Mouse (Mus musculus) cerebellum, postnatal 25 days (tissue): ENCODE data around the gene Otoa.

Experiments
- DNase-seq, 2 experiments: peaks; one replicate each; pipeline ENCODE4 v3.0.0; 2021; ENCODE audit warnings: mixed read lengths in 2 of 2

The Otoa gene

GRCm38 (mm10) chr7:121082949-121083513 is 1.6 kb downstream of the Otoa start:
- no peak for DNase-seq

- DNase-seq = no peak
Observed at GRCm38 (mm10) chr7:121084840-121085453, 3.5 kb downstream of the Otoa start.

DNA sequence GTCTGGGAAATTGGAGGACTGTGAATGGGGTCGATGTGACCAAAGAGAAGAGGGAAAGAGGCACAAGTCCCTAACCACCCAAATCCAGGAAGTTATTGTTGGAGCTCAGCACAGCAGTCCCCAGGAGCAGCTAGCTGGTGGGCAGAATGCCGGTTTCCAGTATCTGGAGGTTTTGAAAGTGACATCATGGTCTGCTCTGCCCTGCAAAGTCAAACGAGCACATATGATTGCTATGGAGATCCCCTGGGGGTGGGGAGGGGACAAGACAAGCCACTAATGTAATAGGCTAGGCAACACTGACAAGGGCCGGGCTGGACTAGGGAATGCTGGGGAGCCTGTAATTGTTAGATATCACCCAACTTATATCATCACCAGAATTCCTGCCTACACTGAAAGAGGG is 4.0 kb downstream of the Otoa start:
- DNase-seq = no peak

DNA sequence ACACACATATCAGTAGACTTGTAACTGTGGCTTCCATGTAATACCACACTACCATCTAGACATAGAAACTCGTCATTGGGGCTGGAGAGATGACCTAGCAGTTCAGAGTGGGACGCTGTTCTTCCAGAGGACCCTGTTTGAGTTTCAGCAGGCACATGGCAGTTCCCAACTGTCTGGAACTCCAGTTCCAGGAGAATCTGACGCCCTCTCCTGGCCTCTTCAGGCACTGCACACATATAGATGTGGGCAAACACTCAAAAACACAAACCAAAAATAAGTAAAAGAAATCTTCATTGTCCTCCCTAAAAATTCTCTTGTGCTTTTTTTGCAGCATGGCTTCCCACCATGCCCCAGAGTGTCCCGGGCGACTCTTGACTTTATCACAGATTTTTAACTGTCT is 7.3 kb downstream of the Otoa start:
- DNase-seq = no peak

DNA sequence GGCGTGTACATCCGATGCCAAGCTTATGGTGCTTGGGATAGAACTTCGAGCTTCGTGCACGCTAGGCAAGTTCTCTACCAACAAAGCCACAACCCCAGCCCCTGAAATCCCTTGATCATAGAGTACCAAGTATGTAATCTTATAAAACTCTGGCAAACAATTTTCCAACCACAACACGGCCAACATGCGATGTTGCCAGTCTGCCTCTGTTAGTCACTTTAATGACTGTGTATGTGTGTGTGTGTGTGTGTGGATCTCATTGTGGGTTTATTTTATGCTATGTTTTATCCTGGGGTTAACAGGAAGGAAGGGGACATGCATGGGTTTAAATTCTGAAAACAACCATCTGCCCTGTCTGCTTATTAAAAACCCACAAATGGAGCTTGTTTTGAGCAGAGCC is 9.3 kb downstream of the Otoa start:
- DNase-seq = no peak

DNA sequence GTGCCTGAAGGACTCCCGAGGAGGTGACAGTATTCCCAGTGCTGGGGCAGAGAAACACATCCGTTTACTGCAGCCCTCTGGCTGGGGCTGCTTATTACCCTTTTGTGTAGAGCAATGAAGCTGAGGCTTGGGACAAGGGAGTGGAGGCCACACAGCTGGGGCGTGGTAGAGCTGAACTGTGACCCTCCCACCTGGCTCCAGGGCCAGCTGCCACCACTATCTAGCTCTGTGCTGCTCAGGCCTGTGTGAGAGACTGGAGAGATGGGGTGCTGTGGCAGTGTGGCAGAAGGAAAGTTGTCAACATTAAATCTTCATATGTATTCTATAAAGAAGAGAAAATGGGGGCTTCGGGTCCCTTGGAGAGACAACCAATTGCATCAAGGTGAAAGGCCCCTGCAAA is 11.6 kb downstream of the Otoa start:
- DNase-seq = no peak

GRCm38 (mm10) chr7:121098614-121099389 is 17.4 kb downstream of the Otoa start:
- no peak for DNase-seq

DNA sequence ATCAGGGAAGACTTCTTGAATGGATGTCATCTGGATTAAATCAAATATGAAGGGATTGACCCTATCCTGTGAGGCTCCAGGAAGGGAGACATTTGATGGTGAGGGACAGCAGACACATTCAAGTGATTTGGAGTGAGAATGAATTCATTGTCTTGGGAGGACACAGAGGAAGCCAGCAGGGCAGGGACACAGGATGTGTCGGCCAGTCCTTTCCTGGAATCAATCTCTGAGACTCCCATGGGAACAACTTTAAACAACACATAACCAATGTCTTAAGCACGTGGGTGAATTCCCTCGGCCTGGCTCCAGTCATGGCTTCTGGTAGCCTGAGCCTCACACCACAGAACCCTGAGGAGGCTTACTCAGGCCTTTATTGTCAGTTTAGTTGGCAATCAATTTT is 26.4 kb downstream of the Otoa start:
- DNase-seq = no peak

DNA sequence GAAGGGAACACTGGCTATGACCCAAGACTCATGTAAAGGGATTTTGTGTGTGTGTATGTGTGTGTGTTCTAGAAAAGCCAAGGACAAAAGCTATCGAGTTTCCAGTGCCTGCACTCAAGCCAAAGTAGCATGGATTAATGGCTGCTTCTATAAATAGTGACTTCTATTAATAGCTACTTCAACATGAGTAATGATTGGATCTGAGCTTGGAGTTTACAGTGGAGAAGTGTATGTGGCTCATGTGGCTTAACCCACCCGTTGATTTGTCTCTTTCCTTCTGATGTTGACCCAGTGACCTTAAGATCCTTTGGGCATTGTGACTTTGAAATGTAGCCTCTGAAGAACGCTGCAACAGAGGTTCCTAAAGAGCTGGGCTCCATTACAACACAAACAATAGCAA is 29.9 kb downstream of the Otoa start:
- DNase-seq = no peak

DNA sequence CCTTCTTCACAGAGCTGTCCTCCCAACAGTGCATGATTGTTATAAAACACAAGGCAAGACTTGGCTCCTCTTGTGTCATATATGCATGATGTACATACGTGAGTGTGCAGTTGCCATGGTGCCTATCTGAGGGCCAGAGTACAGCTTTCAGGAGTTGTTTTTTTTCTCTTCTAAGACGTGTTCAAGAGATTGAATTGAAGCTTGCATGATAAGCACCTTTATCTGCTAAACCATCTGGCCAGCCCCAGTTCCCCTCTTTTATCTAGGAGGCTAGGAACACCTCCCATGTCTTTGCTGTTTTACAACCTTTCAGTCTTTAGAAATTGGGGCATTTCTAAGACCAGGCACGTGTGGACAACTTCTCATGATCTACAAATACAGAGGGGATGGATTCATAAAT is 30.3 kb downstream of the Otoa start:
- DNase-seq = no peak

- DNase-seq = peak; percentile 81 to 90
Observed at GRCm38 (mm10) chr7:121120143-121120818, 38.8 kb downstream of the Otoa start.

- DNase-seq = no peak
Observed at GRCm38 (mm10) chr7:121130837-121131236, 49.4 kb downstream of the Otoa start.

DNA sequence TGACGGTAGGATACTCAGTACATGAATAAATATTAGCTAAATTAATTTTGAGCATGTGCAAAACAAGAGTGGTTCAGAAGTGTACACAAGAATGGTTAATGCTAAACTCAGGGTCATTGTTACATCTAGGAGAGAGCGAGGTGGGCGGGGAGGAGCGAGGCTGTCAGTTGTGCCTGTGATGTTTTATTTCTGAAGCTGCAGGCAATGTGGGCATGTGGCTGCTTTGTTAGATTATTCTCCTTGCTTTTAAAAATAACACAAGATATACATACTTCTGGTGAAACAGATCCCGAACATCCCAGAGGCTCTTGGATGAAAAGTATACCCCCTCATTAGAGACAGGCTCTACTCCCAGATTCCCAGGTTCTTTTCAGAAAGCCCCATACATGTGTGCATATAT is 59.8 kb downstream of the Otoa start:
- no peak for DNase-seq

GRCm38 (mm10) chr7:121150662-121151061 is 69.2 kb downstream of the Otoa start:
- DNase-seq = no peak

GRCm38 (mm10) chr7:121152186-121152585 is 70.7 kb downstream of the Otoa start:
- peak; percentile 4 to 41 for DNase-seq

DNA sequence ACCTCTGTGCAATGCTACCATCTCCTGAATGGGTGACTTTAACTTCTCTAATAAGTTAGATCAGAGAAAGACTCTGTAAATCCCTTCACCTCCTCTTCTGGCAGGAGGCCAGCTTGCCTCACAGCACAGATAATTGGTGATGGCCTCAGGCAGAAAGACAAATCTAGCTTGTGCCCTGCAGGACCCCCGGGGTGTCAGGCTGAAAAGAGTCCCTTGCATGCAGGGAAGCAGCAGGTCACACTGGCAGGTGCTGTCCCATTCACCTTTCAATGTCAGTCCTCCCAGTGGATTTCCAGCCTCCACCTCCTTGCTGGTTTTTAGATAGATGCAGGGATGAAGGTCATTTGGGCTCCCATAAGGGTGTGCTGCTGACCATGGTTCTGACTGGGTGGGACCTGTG is 84.2 kb downstream of the Otoa start:
- DNase-seq = peak; percentile 7 to 12

- no peak for DNase-seq
Observed at GRCm38 (mm10) chr7:121171888-121172287, 90.4 kb downstream of the Otoa start.

DNA sequence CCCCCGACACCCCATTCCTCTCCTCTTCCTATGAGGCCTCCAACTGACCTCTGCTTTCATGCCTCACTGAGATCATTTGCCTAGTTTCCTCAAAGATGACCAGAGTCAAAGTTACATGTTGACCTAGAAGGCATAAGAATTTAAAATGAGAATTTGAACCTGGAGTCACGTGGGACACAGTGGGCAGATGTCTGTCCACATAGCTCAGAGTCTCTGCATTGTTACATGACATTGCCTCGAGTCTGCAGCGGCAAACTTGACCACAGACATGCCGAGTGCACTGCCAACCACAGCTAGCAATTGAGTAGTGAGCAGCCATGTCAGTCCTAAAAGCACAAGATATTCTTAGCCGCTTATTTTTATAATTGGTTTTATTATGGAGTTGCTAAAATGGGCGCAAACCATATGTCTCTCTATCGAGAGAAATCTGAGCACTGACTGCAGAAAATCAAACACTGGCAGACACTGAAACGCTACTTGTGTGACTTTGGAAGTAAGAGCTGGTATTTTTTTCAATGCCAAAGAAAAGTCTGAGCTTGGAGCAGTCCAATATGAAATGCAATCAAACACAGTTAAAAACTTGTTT is 105.8 kb downstream of the Otoa start:
- no peak for DNase-seq

GRCm38 (mm10) chr7:121188976-121189375 is 107.5 kb downstream of the Otoa start:
- no peak for DNase-seq

DNA sequence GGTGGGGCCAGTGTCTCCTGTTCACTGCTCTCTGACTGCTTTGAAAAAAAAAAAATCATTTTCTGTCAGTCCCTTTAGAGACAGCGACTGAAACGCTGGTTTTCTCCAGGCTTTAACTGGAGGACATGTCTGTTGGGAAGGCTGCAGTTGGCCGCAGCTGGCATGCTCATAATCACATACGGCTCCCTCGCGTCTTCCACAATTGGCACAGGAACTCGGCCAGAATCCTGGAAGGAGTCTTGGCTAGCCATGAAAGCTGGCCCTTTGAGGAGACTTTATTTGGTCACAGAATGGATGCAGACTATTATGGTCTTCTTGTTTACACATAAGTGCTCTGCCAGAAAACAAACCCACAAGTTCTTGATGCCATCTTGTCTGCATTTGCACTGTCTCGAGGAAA is 117.5 kb downstream of the Otoa start:
- DNase-seq = peak; percentile 30 to 57

DNA sequence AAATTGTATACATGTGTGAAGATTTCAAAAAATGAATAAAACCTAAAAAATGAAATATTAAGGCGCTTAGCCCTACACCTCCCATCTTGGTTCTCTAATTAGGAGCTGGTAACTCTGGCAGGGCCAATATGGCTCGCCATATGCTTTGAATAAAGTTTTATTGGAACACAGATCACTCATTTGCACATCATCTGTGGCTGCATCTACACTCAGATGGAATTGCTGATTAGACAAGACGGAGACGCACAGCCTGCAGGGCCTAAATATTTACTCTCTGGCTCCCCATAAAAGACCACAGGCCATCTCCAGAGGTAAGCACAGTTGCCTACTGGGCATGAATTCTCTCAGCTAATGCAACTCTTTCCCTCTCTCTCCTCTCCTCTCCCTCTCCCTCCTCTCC is 130.4 kb downstream of the Otoa start:
- no peak for DNase-seq
